10 mouse cellular contexts compared by ENCODE assay signal in genomic region chr19:17263679-17264370, GRCm38 (mm10).
DNase-seq lines count a peak whose midpoint lies in the region; ATAC-seq and TF ChIP-seq lines count a peak whose summit lies in the region.
"Had no signal": no experiment of that assay in that cellular context is flagged by ENCODE, and none has a peak within 500 bp of the region (broad histone marks: within the 10 kb centered on the region; RNA-seq: fewer than 3 reads in every experiment).

No protein-coding gene starts in this region.

- no peaks in the 10 kb centered on the region for H3K4me1 ChIP-seq in kidney, embryonic 15.5 days
- H3K4me1 ChIP-seq in ES-E14 (ENCODE audit: control insufficient read depth in 2 of 2, insufficient read depth in 2 of 2, low read length in 2 of 2, poor library complexity in 1 of 2): peaks cover 0 to 3% of the 10 kb centered on the region in 2 experiments; a peak in 1 of 4 replicates
- no peaks in the 10 kb centered on the region for H3K4me1 ChIP-seq in liver, postnatal 0 days (ENCODE audit: insufficient read depth)
- H3K4me1 ChIP-seq in hindbrain, embryonic 14.5 days (replicated peaks; ENCODE audit: control insufficient read depth, insufficient read depth, low read length): no peaks in the 10 kb centered on the region
- H3K4me1 ChIP-seq in midbrain, embryonic 14.5 days (ENCODE audit: control insufficient read depth, insufficient read depth, low read length): no peaks in the 10 kb centered on the region

- H3K9ac ChIP-seq in kidney, embryonic 15.5 days: no peak overlapping the region
- H3K9ac ChIP-seq in ES-E14 (ENCODE audit: insufficient read depth, low read depth, low read length, poor library complexity, severe bottlenecking): no peak overlapping the region
- H3K9ac ChIP-seq in liver, postnatal 0 days (replicated peaks): no peak overlapping the region
- H3K9ac ChIP-seq in hindbrain, embryonic 14.5 days: no peak overlapping the region
- no peak overlapping the region for H3K9ac ChIP-seq in midbrain, embryonic 14.5 days (replicated peaks; ENCODE audit: low read length)

- no peaks in the 10 kb centered on the region for H3K9me3 ChIP-seq in kidney, embryonic 15.5 days (replicated peaks)
- no peaks in the 10 kb centered on the region for H3K9me3 ChIP-seq in ES-E14 (ENCODE audit: control insufficient read depth, insufficient read depth, low read depth, low read length)
- no peaks in the 10 kb centered on the region for H3K9me3 ChIP-seq in liver, postnatal 0 days (ENCODE audit: low read length)
- no peaks in the 10 kb centered on the region for H3K9me3 ChIP-seq in hindbrain, embryonic 14.5 days (ENCODE audit: control insufficient read depth, low read length)
- H3K9me3 ChIP-seq in midbrain, embryonic 14.5 days (ENCODE audit: control insufficient read depth, low read length): no peaks in the 10 kb centered on the region

- peak; percentile 27 for DNase-seq in kidney, adult 9 months
- peak; percentile 4 for DNase-seq in ES-E14 (ENCODE audit: low read depth, low spot score)
- no peak for DNase-seq in liver, postnatal 0 days
- DNase-seq in hindbrain, embryonic 14.5 days (ENCODE audit: low spot score): no peak
- no peak for DNase-seq in midbrain, embryonic 14.5 days
- no peak for DNase-seq in ovary, adult 18-20 months (ENCODE audit: low spot score)
- DNase-seq: cerebellum, adult 2 months had no signal

- no peak for ATAC-seq in kidney, embryonic 15.5 days (replicated peaks; ENCODE audit: low FRiP score)
- ATAC-seq in granulocyte monocyte progenitor cell, adult 5-6 weeks (replicated peaks; ENCODE audit: poor library complexity, severe bottlenecking): peak; percentile 95
- peak; percentile 38; the same call in 1 of the 2 replicates for ATAC-seq in liver, postnatal 0 days
- no peak for ATAC-seq in hindbrain, embryonic 14.5 days (ENCODE audit: low FRiP score)
- ATAC-seq in midbrain, embryonic 14.5 days (ENCODE audit: low FRiP score, low TSS enrichment): no peak
- ATAC-seq: hindbrain, postnatal 0 days had no signal

- no peak for TF ChIP-seq EP300 in liver, postnatal 0 days (IDR thresholded peaks at IDR 0.05; ENCODE audit: low read depth)

- in situ Hi-C loops in ES-E14 (cut with MboI; ENCODE audit: low sequenced_read_pairs in 2 of 2, unreplicated experiment in 2 of 2): no loop called here

- H3K27ac ChIP-seq in kidney, embryonic 15.5 days: no peak overlapping the region
- no peak overlapping the region for H3K27ac ChIP-seq in ES-E14 (ENCODE audit: insufficient read depth, low read depth, low read length, poor library complexity, severe bottlenecking)
- no peak overlapping the region for H3K27ac ChIP-seq in liver, postnatal 0 days (ENCODE audit: low read depth)
- H3K27ac ChIP-seq in hindbrain, embryonic 14.5 days: no peak overlapping the region
- H3K27ac ChIP-seq in midbrain, embryonic 14.5 days (replicated peaks; ENCODE audit: low read depth, low read length): no peak overlapping the region
- H3K27ac ChIP-seq: hindbrain, postnatal 0 days had no signal

- H3K4me2 ChIP-seq in kidney, embryonic 15.5 days: no peak overlapping the region
- H3K4me2 ChIP-seq in liver, postnatal 0 days (ENCODE audit: low read depth, low read length): no peak overlapping the region
- no peak overlapping the region for H3K4me2 ChIP-seq in hindbrain, embryonic 14.5 days (replicated peaks)
- H3K4me2 ChIP-seq in midbrain, embryonic 14.5 days (ENCODE audit: low read length): no peak overlapping the region

- H3K36me3 ChIP-seq in kidney, embryonic 15.5 days: no peaks in the 10 kb centered on the region
- H3K36me3 ChIP-seq in ES-E14 (ENCODE audit: control insufficient read depth, insufficient read depth, low read length, poor library complexity, severe bottlenecking): no peaks in the 10 kb centered on the region
- H3K36me3 ChIP-seq in liver, postnatal 0 days (replicated peaks; ENCODE audit: insufficient read depth, low read length): no peaks in the 10 kb centered on the region
- H3K36me3 ChIP-seq in hindbrain, embryonic 14.5 days (replicated peaks; ENCODE audit: control insufficient read depth, insufficient read depth): no peaks in the 10 kb centered on the region
- H3K36me3 ChIP-seq in midbrain, embryonic 14.5 days (ENCODE audit: control insufficient read depth, insufficient read depth, low read length): no peaks in the 10 kb centered on the region

- no peak overlapping the region for H3K4me3 ChIP-seq in kidney, embryonic 15.5 days (replicated peaks)
- H3K4me3 ChIP-seq in ES-E14 (ENCODE audit: insufficient read depth in 1 of 2, low read depth in 1 of 2, low read length in 2 of 2, poor library complexity in 1 of 2, severe bottlenecking in 1 of 2): no peak overlapping the region
- no peak overlapping the region for H3K4me3 ChIP-seq in liver, postnatal 0 days (ENCODE audit: low read depth, low read length)
- H3K4me3 ChIP-seq in hindbrain, embryonic 14.5 days (replicated peaks; ENCODE audit: low read length): no peak overlapping the region
- no peak overlapping the region for H3K4me3 ChIP-seq in midbrain, embryonic 14.5 days (replicated peaks; ENCODE audit: low read depth, low read length)

- no peaks in the 10 kb centered on the region for H3K27me3 ChIP-seq in kidney, embryonic 15.5 days
- H3K27me3 ChIP-seq in liver, postnatal 0 days (ENCODE audit: insufficient read depth, low read length): no peaks in the 10 kb centered on the region
- no peaks in the 10 kb centered on the region for H3K27me3 ChIP-seq in hindbrain, embryonic 14.5 days (ENCODE audit: control insufficient read depth, insufficient read depth, low read length)
- H3K27me3 ChIP-seq in midbrain, embryonic 14.5 days (ENCODE audit: control insufficient read depth, insufficient read depth, low read length): no peaks in the 10 kb centered on the region

- no peak for TF ChIP-seq CTCF in liver, postnatal 0 days (IDR thresholded peaks at IDR 0.05; ENCODE audit: low read depth)

- WGBS in kidney, embryonic 15.5 days: 90% methylated on average over 13 of the region's 13 CpGs
- 61% methylated on average over 13 of the region's 13 CpGs for whole genome bisulfite sequencing in liver, postnatal 0 days (ENCODE audit: insufficient replicate concordance)
- 93% methylated on average over 13 of the region's 13 CpGs for WGBS in hindbrain, embryonic 14.5 days
- WGBS in midbrain, embryonic 14.5 days: 94% methylated on average over 13 of the region's 13 CpGs

TF ChIP-seq in ES-E14, 5 proteins besides CTCF, POLR2A, EP300 and RAD21:
- peak; percentile 49 for TF ChIP-seq MAFK (IDR thresholded peaks at IDR 0.05; ENCODE audit: insufficient read depth, low read depth, low read length)
- no peak for TF ChIP-seq ZC3H11A (IDR thresholded peaks at IDR 0.05; ENCODE audit: borderline replicate concordance, low read depth, low read length)
- TF ChIP-seq ZNF384 (IDR thresholded peaks at IDR 0.05; ENCODE audit: low read depth, low read length): no peak

Comparison
In these comparisons a context has a peak if more than half of its experiments do, and no peak if none do; other contexts are left out.
1. DNase-seq: peak in kidney, adult 9 months (single experiment) and ES-E14 (single experiment); none in liver, postnatal 0 days (single experiment), hindbrain, embryonic 14.5 days (single experiment), midbrain, embryonic 14.5 days (single experiment) and ovary, adult 18-20 months (single experiment).
2. ATAC-seq: peak in granulocyte monocyte progenitor cell, adult 5-6 weeks (single experiment) and liver, postnatal 0 days (single experiment); none in kidney, embryonic 15.5 days (single experiment), hindbrain, embryonic 14.5 days (single experiment) and midbrain, embryonic 14.5 days (single experiment).